Mouse (Mus musculus): ENCODE measurements around the gene Erp29. TPM values are rescaled to one million over a fixed set of nuclear protein-coding genes. Genes with fewer than 3 reads are reported as not detected.

Gene Erp29
- polyA plus RNA-seq, 1 experiment from 2014 or later, result 143 TPM

- Histone ChIP-seq H3K27me3 (ENCODE audit: control insufficient read depth, insufficient read depth, low read length) (no peaks in the 10 kb centered on the region), H3K4me1 (replicated peaks; ENCODE audit: control insufficient read depth, insufficient read depth) (no peaks in the 10 kb centered on the region), H3K4me2 (replicated peaks; ENCODE audit: low read depth) (no peak overlapping the region), H3K9ac (ENCODE audit: low read length) (no peak overlapping the region), H3K27ac (replicated peaks) (no peak overlapping the region), H3K9me3 (ENCODE audit: control insufficient read depth, low read length) (no peaks in the 10 kb centered on the region), H3K36me3 (ENCODE audit: control insufficient read depth, insufficient read depth, low read length) (peaks cover 30% of the 10 kb centered on the region), H3K4me3 (ENCODE audit: low read depth, low read length) (no peak overlapping the region)
- WGBS, result 87% methylated on average over 5 of the region's 5 CpGs
- ATAC-seq (ENCODE audit: low FRiP score, low TSS enrichment) (no peak), DNase-seq (ENCODE audit: low spot score) (no peak)
- no peak for TF ChIP-seq CTCF (IDR thresholded peaks at IDR 0.05; ENCODE audit: low read depth)
- no peak for TF ChIP-seq EP300 (optimal IDR thresholded peaks at IDR 0.05)
These were observed 7.4 kb downstream of the Erp29 start for GRCm38 (mm10) chr5:121444870-121445269.

DNA sequence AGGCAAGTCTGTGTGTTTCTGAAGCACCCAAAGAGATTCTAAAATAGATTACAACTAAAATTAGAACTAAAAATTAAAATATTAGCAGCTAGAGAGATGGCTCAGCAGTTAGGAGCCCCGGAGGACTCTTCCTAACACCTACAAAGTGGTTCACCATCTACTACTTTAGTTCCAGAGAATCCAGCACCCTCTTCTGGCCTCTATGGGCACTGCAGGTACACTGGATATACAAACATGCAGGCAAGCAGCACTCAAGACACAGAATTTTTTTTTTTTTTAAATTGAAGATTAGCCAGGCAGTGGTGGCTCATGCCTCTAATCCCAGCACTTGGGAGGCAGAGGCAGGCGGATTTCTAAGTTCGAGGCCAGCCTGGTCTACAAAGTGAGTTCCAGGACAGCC is 8.8 kb downstream of the Erp29 start:
- Histone ChIP-seq H3K4me1 (replicated peaks; ENCODE audit: control insufficient read depth, insufficient read depth) (no peaks in the 10 kb centered on the region), H3K27ac (replicated peaks) (no peak overlapping the region), H3K4me3 (ENCODE audit: low read depth, low read length) (no peak overlapping the region), H3K9ac (ENCODE audit: low read length) (no peak overlapping the region), H3K36me3 (ENCODE audit: control insufficient read depth, insufficient read depth, low read length) (peaks cover 34% of the 10 kb centered on the region), H3K27me3 (ENCODE audit: control insufficient read depth, insufficient read depth, low read length) (no peaks in the 10 kb centered on the region), H3K9me3 (ENCODE audit: control insufficient read depth, low read length) (no peaks in the 10 kb centered on the region), H3K4me2 (replicated peaks; ENCODE audit: low read depth) (no peak overlapping the region)
- 96% methylated on average over 3 of the region's 3 CpGs for WGBS
- ATAC-seq (ENCODE audit: low FRiP score, low TSS enrichment), result no peak
- peak; percentile 66 for TF ChIP-seq CTCF (IDR thresholded peaks at IDR 0.05; ENCODE audit: low read depth)
- TF ChIP-seq EP300 (optimal IDR thresholded peaks at IDR 0.05), result no peak
- peak; percentile 63 for DNase-seq (ENCODE audit: low spot score)

GRCm38 (mm10) chr5:121438756-121439155 is 13.6 kb downstream of the Erp29 start:
- no peak overlapping the region for H3K4me3 ChIP-seq (ENCODE audit: low read depth, low read length)
- H3K9me3 ChIP-seq (ENCODE audit: control insufficient read depth, low read length), result no peaks in the 10 kb centered on the region
- TF ChIP-seq EP300 (optimal IDR thresholded peaks at IDR 0.05) (no peak), CTCF (IDR thresholded peaks at IDR 0.05; ENCODE audit: low read depth) (no peak)
- H3K36me3 ChIP-seq (ENCODE audit: control insufficient read depth, insufficient read depth, low read length), result peaks cover 35% of the 10 kb centered on the region
- H3K27ac ChIP-seq (replicated peaks), result no peak overlapping the region
- no peak for DNase-seq (ENCODE audit: low spot score)
- H3K4me1 ChIP-seq (replicated peaks; ENCODE audit: control insufficient read depth, insufficient read depth), result no peaks in the 10 kb centered on the region
- ATAC-seq (ENCODE audit: low FRiP score, low TSS enrichment), result no peak
- 73% methylated on average over 11 of the region's 11 CpGs for WGBS
- no peaks in the 10 kb centered on the region for H3K27me3 ChIP-seq (ENCODE audit: control insufficient read depth, insufficient read depth, low read length)
- no peak overlapping the region for H3K9ac ChIP-seq (ENCODE audit: low read length)
- no peak overlapping the region for H3K4me2 ChIP-seq (replicated peaks; ENCODE audit: low read depth)

DNA sequence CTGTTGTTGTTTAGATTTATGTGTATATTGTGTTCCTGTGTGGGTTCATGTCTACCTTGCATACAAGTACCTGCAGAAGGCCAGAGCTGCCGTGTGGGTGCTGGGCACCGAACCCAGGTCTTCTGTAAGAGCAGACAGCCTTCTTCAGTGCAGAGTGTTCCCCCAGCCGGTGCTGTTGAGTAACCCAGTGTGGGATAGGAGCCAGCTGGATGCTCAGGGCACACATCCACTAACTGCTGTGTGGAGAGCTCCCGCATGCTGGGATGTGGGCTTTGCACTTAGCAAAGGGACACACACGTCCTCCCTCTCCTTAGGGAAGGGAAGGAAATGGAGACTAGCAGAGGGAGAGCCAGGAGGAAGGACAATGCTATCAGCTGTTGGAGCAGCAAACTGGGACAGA is 14.2 kb downstream of the Erp29 start:
- Histone ChIP-seq H3K9me3 (ENCODE audit: control insufficient read depth, low read length) (no peaks in the 10 kb centered on the region), H3K4me1 (replicated peaks; ENCODE audit: control insufficient read depth, insufficient read depth) (no peaks in the 10 kb centered on the region), H3K9ac (ENCODE audit: low read length) (no peak overlapping the region), H3K27me3 (ENCODE audit: control insufficient read depth, insufficient read depth, low read length) (no peaks in the 10 kb centered on the region), H3K4me3 (ENCODE audit: low read depth, low read length) (no peak overlapping the region), H3K36me3 (ENCODE audit: control insufficient read depth, insufficient read depth, low read length) (peaks cover 41% of the 10 kb centered on the region), H3K4me2 (replicated peaks; ENCODE audit: low read depth) (no peak overlapping the region), H3K27ac (replicated peaks) (no peak overlapping the region)
- DNase-seq (ENCODE audit: low spot score) (no peak), ATAC-seq (ENCODE audit: low FRiP score, low TSS enrichment) (no peak)
- 79% methylated on average over 5 of the region's 5 CpGs for WGBS
- TF ChIP-seq CTCF (IDR thresholded peaks at IDR 0.05; ENCODE audit: low read depth), result no peak
- TF ChIP-seq EP300 (optimal IDR thresholded peaks at IDR 0.05), result no peak

DNA sequence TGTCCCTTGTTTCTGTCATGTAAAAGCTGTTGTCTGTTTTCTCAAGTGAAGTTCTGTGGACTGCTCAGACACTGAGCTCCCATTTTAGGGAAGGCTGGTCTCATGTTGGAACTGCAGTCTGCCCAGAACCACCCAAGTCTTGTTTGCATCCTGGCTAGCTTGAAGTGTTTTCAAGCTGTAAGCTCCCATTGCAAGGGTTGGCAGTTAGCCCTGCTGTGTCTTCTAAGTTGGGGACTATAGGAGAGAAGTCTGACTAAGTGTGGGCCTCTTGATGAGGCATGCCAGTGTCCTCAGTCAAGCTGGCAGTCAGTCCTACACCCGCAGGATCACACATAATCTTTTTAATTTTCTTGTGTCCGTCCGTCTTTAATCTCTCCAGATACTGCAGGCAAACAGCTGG is 23.4 kb downstream of the Erp29 start:
- 96% methylated on average over 3 of the region's 3 CpGs for WGBS
- no peaks in the 10 kb centered on the region for H3K27me3 ChIP-seq (ENCODE audit: control insufficient read depth, insufficient read depth, low read length)
- no peak overlapping the region for H3K27ac ChIP-seq (replicated peaks)
- no peaks in the 10 kb centered on the region for H3K4me1 ChIP-seq (replicated peaks; ENCODE audit: control insufficient read depth, insufficient read depth)
- no peaks in the 10 kb centered on the region for H3K9me3 ChIP-seq (ENCODE audit: control insufficient read depth, low read length)
- H3K9ac ChIP-seq (ENCODE audit: low read length), result no peak overlapping the region
- peaks cover 65% of the 10 kb centered on the region for H3K36me3 ChIP-seq (ENCODE audit: control insufficient read depth, insufficient read depth, low read length)
- no peak for ATAC-seq (ENCODE audit: low FRiP score, low TSS enrichment)
- DNase-seq (ENCODE audit: low spot score), result no peak
- H3K4me3 ChIP-seq (ENCODE audit: low read depth, low read length), result no peak overlapping the region
- no peak overlapping the region for H3K4me2 ChIP-seq (replicated peaks; ENCODE audit: low read depth)
- TF ChIP-seq EP300 (optimal IDR thresholded peaks at IDR 0.05) (no peak), CTCF (IDR thresholded peaks at IDR 0.05; ENCODE audit: low read depth) (no peak)

DNA sequence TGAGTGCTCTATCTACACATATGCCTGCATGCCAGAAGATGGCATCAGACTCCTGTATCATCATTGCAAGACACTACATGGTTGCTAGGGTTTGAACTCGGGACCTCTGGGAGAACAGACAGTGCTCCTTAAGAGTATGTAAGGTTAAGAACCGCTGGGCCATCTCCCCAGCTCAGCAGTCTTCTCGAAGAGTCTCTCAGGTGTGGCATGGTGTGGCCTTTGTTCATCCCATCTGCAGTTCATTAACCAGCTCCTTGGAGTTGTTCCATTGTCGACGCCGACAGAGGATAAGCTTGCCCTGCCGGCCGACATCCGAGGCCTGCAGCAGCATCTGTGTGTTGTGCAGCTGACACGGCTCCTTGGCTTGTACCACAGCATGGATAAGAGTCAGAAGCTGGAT is 29.0 kb downstream of the Erp29 start:
- Histone ChIP-seq H3K27ac (replicated peaks) (no peak overlapping the region), H3K9ac (ENCODE audit: low read length) (no peak overlapping the region), H3K9me3 (ENCODE audit: control insufficient read depth, low read length) (no peaks in the 10 kb centered on the region), H3K27me3 (ENCODE audit: control insufficient read depth, insufficient read depth, low read length) (no peaks in the 10 kb centered on the region), H3K4me2 (replicated peaks; ENCODE audit: low read depth) (no peak overlapping the region), H3K4me3 (ENCODE audit: low read depth, low read length) (no peak overlapping the region), H3K36me3 (ENCODE audit: control insufficient read depth, insufficient read depth, low read length) (peaks cover 56% of the 10 kb centered on the region), H3K4me1 (replicated peaks; ENCODE audit: control insufficient read depth, insufficient read depth) (no peaks in the 10 kb centered on the region)
- WGBS, result 86% methylated on average over 10 of the region's 10 CpGs
- TF ChIP-seq CTCF (IDR thresholded peaks at IDR 0.05; ENCODE audit: low read depth) (no peak), EP300 (optimal IDR thresholded peaks at IDR 0.05) (no peak)
- DNase-seq (ENCODE audit: low spot score), result no peak
- no peak for ATAC-seq (ENCODE audit: low FRiP score, low TSS enrichment)

All from stomach, postnatal 0 days (tissue).